ENCODE assay signal across 19 mouse cellular contexts in the genomic region with DNA sequence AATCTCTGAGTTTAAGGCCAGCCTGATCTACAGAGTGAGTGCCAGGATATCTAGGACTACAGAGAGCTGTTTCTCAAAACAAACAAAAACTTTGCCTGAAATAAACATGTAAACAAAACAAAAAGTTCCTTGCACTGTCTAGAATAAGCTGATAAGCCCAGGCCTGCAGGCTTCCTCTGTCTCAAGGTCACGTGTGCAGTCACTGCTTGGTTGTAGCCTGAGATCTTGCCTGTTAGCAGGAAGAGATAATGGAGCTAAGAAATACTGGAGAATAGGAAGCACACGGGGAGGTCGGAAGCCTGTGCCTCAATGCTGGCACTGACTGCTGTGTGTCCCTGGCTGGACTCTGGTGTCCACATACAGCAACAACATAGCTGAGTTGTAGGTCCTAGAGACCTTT.
"Had no signal": no experiment of that assay in that cellular context is flagged by ENCODE, and none has a peak within 500 bp of the region (broad histone marks: within the 10 kb centered on the region; RNA-seq: fewer than 3 reads in every experiment).

No protein-coding gene starts in this region.

- H3K27me3 ChIP-seq: megakaryocyte, embryonic 14.5 days; midbrain, embryonic 13.5 days; midbrain, embryonic 15.5 days; neural tube, embryonic 13.5 days; neural tube, embryonic 15.5 days had no signal

- DNase-seq: lung, adult 18-20 months; lung, embryonic 14.5 days; lung, postnatal 14 days; lung, postnatal 36 days; retina, postnatal 1 day; right cerebral cortex, adult 18-20 months; right cerebral cortex, postnatal 25 days; right cerebral cortex, postnatal 4 days; spleen, adult 18-20 months; thymus, adult 18-20 months; thymus, postnatal 14 days; thymus, postnatal 36 days had no signal

- H3K4me3 ChIP-seq: megakaryocyte, embryonic 14.5 days; midbrain, embryonic 13.5 days; midbrain, embryonic 15.5 days; myocyte; neural tube, embryonic 13.5 days; neural tube, embryonic 15.5 days had no signal

- H3K4me1 ChIP-seq: megakaryocyte, embryonic 14.5 days; midbrain, embryonic 13.5 days; midbrain, embryonic 15.5 days; neural tube, embryonic 13.5 days; neural tube, embryonic 15.5 days had no signal

- H3K36me3 ChIP-seq: midbrain, embryonic 13.5 days; midbrain, embryonic 15.5 days; neural tube, embryonic 13.5 days; neural tube, embryonic 15.5 days had no signal

- H3K27ac ChIP-seq: macrophage; midbrain, embryonic 13.5 days; midbrain, embryonic 15.5 days; neural tube, embryonic 13.5 days; neural tube, embryonic 15.5 days had no signal
